Mouse (Mus musculus) forebrain, embryonic 15.5 days (tissue): ENCODE measurements at regions not wholly inside any gene's neighbourhood (a gene's known extent, or its start where the extent isn't known, plus 50 kb on each side); places are given as distances from the start of the nearest gene placed in this dataset.

Experiments
- ATAC-seq: fragments of 200-750 bp; cut with Nextera tagmentation; replicated peaks from 2 replicates; pipeline ENCODE4 v1.8.0; 2017; ENCODE audit warnings: mild to moderate bottlenecking, moderate TSS enrichment, moderate library complexity
- H3K27ac ChIP-seq: fragments of 300-500 bp; sonication (generic); replicated peaks from 2 replicates; pipeline ENCODE4 v1.5.1; 2015; ENCODE audit warnings: mild to moderate bottlenecking, inconsistent platforms
- H3K27me3 ChIP-seq: fragments of 300-500 bp; sonication (generic); 2 replicates; pipeline ENCODE4 v1.6.1; 2015; ENCODE audit warnings: inconsistent platforms
- H3K36me3 ChIP-seq: fragments of 300-500 bp; sonication (generic); 2 replicates; pipeline ENCODE4 v1.6.1; 2015; ENCODE audit warnings: mild to moderate bottlenecking, inconsistent platforms
- H3K4me1 ChIP-seq: fragments of 300-500 bp; sonication (generic); 2 replicates; pipeline ENCODE4 v1.6.1; 2015; ENCODE audit warnings: inconsistent platforms
- H3K4me2 ChIP-seq: fragments of 300-500 bp; sonication (generic); replicated peaks from 2 replicates; pipeline ENCODE4 v1.6.1; 2015; ENCODE audit warnings: mild to moderate bottlenecking, inconsistent platforms
- H3K4me3 ChIP-seq: fragments of 300-500 bp; sonication (generic); 2 replicates; pipeline ENCODE4 v1.5.1; 2015; ENCODE audit warnings: mild to moderate bottlenecking, inconsistent platforms
- H3K9ac ChIP-seq: fragments of 300-500 bp; sonication (generic); replicated peaks from 2 replicates; pipeline ENCODE4 v1.6.1; 2015; ENCODE audit warnings: mild to moderate bottlenecking, inconsistent platforms
- H3K9me3 ChIP-seq: fragments of 300-500 bp; sonication (generic); 2 replicates; pipeline ENCODE4 v1.6.1; 2016; ENCODE audit warnings: inconsistent platforms
- WGBS: fragments of 180-500 bp; shearing (Covaris S2); methylation state at CpG from one replicate; pipeline ENCODE4 v1.1.7; 2015; ENCODE audit warnings: mixed read lengths; 5-methylcytosine and 5-hydroxymethylcytosine counted together

DNA sequence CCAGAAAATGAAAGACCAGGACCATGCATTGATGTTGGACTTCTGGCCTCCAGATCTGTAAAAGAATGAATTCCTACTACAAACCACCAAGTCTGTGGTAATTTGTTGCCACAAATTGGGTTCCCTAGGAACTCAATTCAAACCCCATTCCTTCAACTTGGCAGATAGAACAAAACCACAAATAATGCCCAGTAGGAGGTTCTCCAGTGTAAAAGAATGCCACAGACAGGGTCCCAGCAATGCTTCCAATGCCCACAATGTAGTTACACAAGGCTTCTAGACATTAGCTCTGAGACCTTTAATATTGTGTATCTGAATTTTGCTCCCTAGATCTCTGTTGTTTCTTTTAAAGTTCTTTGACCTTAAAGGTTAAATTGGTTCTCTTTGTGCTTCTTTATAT is 278.2 kb upstream of the Pitx2 start:
- Histone ChIP-seq H3K36me3 (no peaks in the 10 kb centered on the region), H3K9me3 (no peaks in the 10 kb centered on the region), H3K4me2 (no peak overlapping the region), H3K27ac (no peak overlapping the region), H3K27me3 (no peaks in the 10 kb centered on the region), H3K4me1 (no peaks in the 10 kb centered on the region), H3K4me3 (no peak overlapping the region), H3K9ac (no peak overlapping the region)
- ATAC-seq = no peak

DNA sequence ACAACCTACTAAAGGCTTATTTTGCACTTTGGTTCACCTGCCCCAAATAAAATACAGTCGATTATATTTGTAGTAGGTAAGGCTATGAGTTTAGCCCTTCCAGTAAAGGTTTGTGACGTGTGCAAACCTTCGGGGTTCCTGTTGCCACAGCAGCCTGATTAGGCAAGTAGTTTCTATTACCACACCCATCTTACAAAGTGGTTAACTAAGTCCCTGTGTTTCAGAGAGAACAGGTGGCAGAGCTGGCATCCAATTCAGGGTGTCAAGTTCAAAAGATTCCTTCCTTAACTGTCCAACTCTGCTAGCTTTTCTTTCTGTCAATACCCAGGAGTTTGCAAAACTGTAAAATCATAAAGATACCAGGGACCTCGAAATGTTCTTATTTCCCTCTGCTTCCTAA is 277.5 kb upstream of the Pitx2 start:
- Histone ChIP-seq H3K27ac (no peak overlapping the region), H3K4me1 (no peaks in the 10 kb centered on the region), H3K9ac (no peak overlapping the region), H3K4me3 (no peak overlapping the region), H3K9me3 (no peaks in the 10 kb centered on the region), H3K36me3 (no peaks in the 10 kb centered on the region), H3K27me3 (no peaks in the 10 kb centered on the region), H3K4me2 (no peak overlapping the region)
- ATAC-seq = no peak
- WGBS = 82% methylated on average over 4 of the region's 4 CpGs

DNA sequence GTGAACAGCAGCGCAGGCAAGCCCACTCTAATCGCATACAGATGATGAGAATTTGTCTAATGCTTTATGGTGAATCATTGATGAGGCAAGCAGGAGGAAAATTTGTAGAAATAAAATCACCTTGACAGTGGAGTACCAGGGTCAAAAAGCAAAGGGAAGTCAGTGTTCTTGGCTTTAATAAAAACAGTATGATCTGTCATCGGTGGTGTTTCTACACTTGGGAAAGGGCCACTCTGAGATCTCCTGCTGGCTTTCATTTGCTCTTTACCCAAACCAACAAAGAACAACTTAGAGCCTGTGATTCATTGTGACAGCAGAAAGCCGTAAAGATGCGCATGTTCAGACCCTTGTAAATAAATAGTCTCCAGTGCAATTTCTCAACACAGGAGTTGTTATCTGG is 261.1 kb upstream of the Pitx2 start:
- no peaks in the 10 kb centered on the region for H3K36me3 ChIP-seq
- no peak overlapping the region for H3K4me2 ChIP-seq
- 90% methylated on average over 5 of the region's 5 CpGs for WGBS
- H3K4me1 ChIP-seq = no peaks in the 10 kb centered on the region
- H3K27me3 ChIP-seq = no peaks in the 10 kb centered on the region
- H3K4me3 ChIP-seq = no peak overlapping the region
- H3K27ac ChIP-seq = no peak overlapping the region
- ATAC-seq = no peak
- no peak overlapping the region for H3K9ac ChIP-seq
- H3K9me3 ChIP-seq = no peaks in the 10 kb centered on the region

DNA sequence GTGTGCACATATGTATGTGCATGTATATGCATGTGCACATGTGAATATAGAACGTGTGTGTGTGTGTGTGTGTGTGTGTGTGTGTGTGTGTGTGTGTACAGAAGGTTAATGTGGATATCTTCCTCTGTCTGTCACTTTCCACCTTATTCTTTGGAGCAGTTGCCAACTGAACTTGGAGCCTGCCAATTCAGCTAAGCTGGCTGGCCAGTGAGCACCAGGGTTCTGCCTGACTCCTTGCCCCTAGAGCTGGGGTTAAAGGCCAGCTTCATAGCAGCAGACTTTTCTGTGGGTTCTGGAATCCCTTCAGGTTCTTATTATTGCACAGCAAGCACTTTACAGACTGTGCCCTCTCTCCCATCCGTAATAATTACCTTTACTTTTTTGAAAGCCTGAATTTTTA is 258.5 kb upstream of the Pitx2 start:
- H3K4me2 ChIP-seq = no peak overlapping the region
- no peaks in the 10 kb centered on the region for H3K27me3 ChIP-seq
- no peak overlapping the region for H3K9ac ChIP-seq
- no peak for ATAC-seq
- no peaks in the 10 kb centered on the region for H3K4me1 ChIP-seq
- H3K27ac ChIP-seq = no peak overlapping the region
- 77% methylated on average over 2 of the region's 2 CpGs for WGBS
- H3K9me3 ChIP-seq = no peaks in the 10 kb centered on the region
- no peaks in the 10 kb centered on the region for H3K36me3 ChIP-seq
- H3K4me3 ChIP-seq = no peak overlapping the region

DNA sequence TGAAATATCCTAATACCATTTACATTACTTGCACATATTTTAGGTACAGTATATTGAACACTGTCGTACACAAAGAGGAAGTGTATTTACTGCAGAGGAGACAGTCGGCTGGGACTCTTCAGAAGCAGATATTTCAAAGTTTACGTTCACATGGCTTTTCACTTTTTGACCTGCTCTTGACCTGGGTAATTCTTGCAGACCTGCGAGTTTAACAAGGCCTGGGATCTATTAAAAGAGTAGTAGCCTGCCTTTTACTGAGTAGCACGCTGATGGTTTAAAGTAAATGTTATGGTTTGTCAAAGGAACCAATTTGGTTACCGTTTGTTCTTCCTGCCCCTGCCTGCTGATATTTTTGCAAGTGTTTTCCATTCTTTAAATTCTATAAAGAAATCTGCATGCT is 255.0 kb upstream of the Pitx2 start:
- 82% methylated on average over 6 of the region's 6 CpGs for WGBS
- no peak overlapping the region for H3K4me2 ChIP-seq

DNA sequence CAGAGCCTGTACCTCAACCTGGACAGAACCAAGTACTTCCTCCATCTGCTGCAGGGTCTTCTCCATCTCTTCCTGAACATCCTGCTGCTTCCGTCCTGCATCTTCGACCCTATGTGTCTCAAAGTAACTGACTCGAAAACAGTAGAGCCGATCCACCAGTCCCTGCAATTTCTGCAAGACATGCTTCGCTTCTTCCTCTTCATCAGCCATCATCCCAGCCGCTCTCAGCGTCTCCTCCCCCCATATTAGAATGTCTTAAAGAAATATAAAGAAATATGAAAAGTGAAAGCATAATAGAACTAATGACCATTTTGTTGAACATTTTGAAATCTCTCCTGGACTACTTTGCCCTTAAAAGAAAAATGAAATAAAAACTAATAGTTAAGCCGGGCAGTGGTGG is 244.8 kb upstream of the Pitx2 start:
- Histone ChIP-seq H3K9ac (no peak overlapping the region), H3K27ac (no peak overlapping the region), H3K4me1 (no peaks in the 10 kb centered on the region), H3K27me3 (no peaks in the 10 kb centered on the region), H3K9me3 (no peaks in the 10 kb centered on the region), H3K4me3 (no peak overlapping the region), H3K36me3 (no peaks in the 10 kb centered on the region), H3K4me2 (no peak overlapping the region)
- WGBS = 97% methylated on average over 8 of the region's 8 CpGs
- no peak for ATAC-seq

More for the DNA sequence above, 255.0 kb upstream of the Pitx2 start:
- Histone ChIP-seq H3K27me3 (no peaks in the 10 kb centered on the region), H3K4me1 (no peaks in the 10 kb centered on the region), H3K9me3 (no peaks in the 10 kb centered on the region), H3K36me3 (no peaks in the 10 kb centered on the region), H3K9ac (no peak overlapping the region), H3K27ac (no peak overlapping the region), H3K4me3 (no peak overlapping the region)
- ATAC-seq = no peak

DNA sequence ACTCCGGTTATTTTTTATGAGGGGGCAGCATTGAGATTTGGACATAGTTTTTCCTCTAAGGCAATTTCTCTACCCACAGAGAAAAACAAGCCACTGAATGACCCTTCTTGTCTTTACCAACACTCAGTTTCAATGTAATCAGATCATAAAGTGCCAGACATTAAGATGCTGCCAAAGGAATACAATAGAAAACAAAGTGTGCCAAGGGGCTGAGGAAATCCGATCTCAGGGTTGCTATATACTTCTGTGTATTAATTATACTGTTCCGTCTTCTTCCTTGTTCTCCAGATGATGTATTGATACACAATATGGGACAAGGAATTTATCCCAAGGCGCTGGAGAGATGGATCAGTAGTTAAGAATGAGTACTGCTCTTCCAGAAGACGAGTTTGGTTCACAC is 222.9 kb upstream of the Pitx2 start:
- no peak overlapping the region for H3K9ac ChIP-seq
- no peak for ATAC-seq
- H3K9me3 ChIP-seq = no peaks in the 10 kb centered on the region
- no peak overlapping the region for H3K27ac ChIP-seq
- H3K36me3 ChIP-seq = no peaks in the 10 kb centered on the region
- WGBS = 85% methylated on average over 5 of the region's 5 CpGs
- H3K4me2 ChIP-seq = no peak overlapping the region
- H3K4me3 ChIP-seq = no peak overlapping the region
- H3K4me1 ChIP-seq = no peaks in the 10 kb centered on the region
- no peaks in the 10 kb centered on the region for H3K27me3 ChIP-seq

DNA sequence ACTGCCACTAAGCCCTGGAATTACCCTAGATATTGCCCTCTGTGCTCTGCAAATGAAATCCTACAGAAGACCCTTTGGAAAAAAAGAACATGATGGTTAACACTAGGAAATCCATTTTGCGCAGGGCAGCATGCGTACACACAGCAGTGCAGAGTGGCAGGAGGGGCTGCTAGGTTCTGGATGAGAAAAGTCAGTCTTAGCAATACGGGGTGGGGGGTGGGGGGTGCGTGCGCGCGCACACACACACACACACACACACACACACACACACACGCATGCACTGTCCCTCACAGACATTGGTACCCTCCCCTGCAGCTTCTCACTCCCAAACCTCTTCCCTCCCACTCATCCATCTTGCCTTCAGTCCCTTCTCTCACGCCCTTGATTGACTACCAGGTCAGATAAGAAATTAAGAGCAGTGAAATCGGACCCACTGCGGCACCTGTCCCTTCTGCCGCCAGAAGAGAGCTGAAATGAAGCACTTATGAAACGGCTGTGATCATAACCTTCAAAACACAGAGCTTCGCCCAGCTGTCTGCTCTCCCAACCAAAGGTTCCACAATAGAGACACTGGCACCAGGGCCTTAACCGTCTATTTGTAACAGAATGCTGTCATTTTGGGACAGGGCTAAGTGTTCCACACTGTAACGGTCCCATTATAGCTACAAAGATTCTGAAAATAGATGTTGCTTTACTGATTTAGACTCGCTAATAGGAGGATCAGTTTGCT is 209.3 kb upstream of the Pitx2 start:
- no peak overlapping the region for H3K27ac ChIP-seq

DNA sequence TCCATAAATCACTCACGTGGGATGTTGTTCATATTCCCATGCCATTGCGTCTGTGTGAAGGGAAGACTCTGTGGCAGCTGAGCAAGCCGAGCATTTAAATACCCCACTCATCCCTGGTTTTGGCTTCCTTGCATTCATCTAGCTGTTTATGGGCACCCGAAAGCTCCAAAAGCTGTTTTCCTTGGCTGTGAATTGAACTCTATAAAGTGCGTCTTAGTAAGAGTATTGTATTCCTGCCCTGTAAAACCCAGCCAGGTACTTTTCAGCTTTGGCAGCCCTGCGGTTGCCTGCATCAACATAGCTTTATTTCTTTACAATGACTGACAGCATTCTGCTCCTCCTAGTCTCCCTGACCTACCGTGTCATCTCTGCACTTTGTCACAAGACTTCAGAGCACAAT is 196.8 kb upstream of the Pitx2 start:
- H3K9ac ChIP-seq = no peak overlapping the region
- H3K4me1 ChIP-seq = no peaks in the 10 kb centered on the region
- no peaks in the 10 kb centered on the region for H3K27me3 ChIP-seq
- no peak overlapping the region for H3K27ac ChIP-seq
- no peak overlapping the region for H3K4me3 ChIP-seq
- no peaks in the 10 kb centered on the region for H3K9me3 ChIP-seq
- 51% methylated on average over 7 of the region's 7 CpGs for WGBS
- no peak for ATAC-seq
- H3K36me3 ChIP-seq = no peaks in the 10 kb centered on the region
- H3K4me2 ChIP-seq = no peak overlapping the region

More for the DNA sequence above, 209.3 kb upstream of the Pitx2 start:
- Histone ChIP-seq H3K9ac (no peak overlapping the region), H3K27me3 (no peaks in the 10 kb centered on the region), H3K4me2 (no peak overlapping the region), H3K36me3 (no peaks in the 10 kb centered on the region), H3K9me3 (no peaks in the 10 kb centered on the region), H3K4me1 (no peaks in the 10 kb centered on the region), H3K4me3 (no peak overlapping the region)
- 79% methylated on average over 17 of the region's 17 CpGs for WGBS
- ATAC-seq = peak; percentile 53; the same call in 1 of the 2 replicates

DNA sequence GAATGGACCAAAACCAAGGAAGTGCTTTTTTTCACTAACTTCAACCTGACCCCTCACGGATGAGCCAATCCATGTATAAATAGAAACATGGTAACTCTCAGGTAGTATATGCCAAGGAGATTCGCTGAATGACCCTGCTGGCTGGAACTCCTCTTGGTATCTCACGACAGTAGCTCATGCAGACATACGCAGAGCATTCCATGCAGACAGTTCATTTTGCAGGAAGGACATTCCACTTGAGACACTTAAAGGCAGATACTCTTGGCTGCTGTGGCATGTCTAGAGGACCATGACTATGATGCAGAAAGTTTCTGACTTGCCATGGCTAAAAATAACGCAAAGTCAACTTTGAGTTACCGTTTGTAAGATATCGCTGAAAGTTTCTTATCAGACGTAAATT is 195.6 kb upstream of the Pitx2 start:
- no peak overlapping the region for H3K9ac ChIP-seq
- no peak overlapping the region for H3K4me2 ChIP-seq
- no peak overlapping the region for H3K4me3 ChIP-seq
- no peaks in the 10 kb centered on the region for H3K36me3 ChIP-seq
- ATAC-seq = no peak
- no peaks in the 10 kb centered on the region for H3K9me3 ChIP-seq
- no peak overlapping the region for H3K27ac ChIP-seq
- H3K27me3 ChIP-seq = no peaks in the 10 kb centered on the region
- H3K4me1 ChIP-seq = no peaks in the 10 kb centered on the region
- 95% methylated on average over 8 of the region's 8 CpGs for WGBS

DNA sequence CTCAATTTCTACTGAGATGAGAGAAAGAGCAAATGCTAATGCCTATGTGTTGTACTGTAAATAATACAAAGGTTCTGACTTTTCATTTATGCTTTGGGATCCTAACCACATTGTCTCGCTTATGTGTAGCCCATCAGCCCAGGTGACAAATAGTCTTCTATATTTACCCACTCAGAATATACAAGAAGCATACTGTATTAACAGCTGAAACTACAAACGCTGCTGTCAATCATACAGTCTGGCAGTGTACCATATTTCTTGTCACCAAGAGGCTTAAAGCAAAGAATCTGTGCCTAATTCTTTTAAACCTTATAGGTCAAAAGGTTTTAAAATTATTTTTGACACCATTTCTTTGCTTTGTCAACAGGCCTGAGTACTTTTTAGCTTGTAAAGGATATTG is 160.8 kb upstream of the Pitx2 start:
- Histone ChIP-seq H3K27ac (no peak overlapping the region), H3K27me3 (no peaks in the 10 kb centered on the region), H3K4me3 (no peak overlapping the region), H3K4me1 (no peaks in the 10 kb centered on the region), H3K4me2 (no peak overlapping the region), H3K36me3 (no peaks in the 10 kb centered on the region), H3K9ac (no peak overlapping the region), H3K9me3 (no peaks in the 10 kb centered on the region)
- ATAC-seq = no peak
- WGBS = 85% methylated on average over 2 of the region's 2 CpGs

DNA sequence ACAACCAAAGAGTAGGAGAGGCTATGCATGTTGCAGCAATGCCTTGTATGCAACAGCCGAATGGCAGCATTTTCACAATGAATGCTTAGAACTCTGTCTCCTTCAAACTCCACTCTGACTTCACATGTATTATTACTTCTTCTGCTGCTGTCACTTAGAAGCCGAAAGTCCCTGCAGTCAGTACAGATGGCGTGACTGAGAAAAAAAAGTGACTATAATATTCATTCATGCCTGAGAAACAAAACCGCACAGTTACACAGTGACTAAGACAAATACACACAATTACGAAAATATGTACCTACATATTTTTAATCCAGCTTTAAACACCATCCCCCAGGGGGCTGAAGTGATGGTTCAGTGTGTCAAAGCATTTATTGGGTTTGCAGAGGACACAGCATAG is 154.8 kb upstream of the Pitx2 start:
- no peak overlapping the region for H3K4me3 ChIP-seq
- WGBS = 89% methylated on average over 5 of the region's 5 CpGs
- H3K9ac ChIP-seq = no peak overlapping the region
- no peak for ATAC-seq
- H3K36me3 ChIP-seq = no peaks in the 10 kb centered on the region
- H3K27ac ChIP-seq = no peak overlapping the region
- H3K9me3 ChIP-seq = no peaks in the 10 kb centered on the region
- H3K4me2 ChIP-seq = no peak overlapping the region
- no peaks in the 10 kb centered on the region for H3K4me1 ChIP-seq
- no peaks in the 10 kb centered on the region for H3K27me3 ChIP-seq

DNA sequence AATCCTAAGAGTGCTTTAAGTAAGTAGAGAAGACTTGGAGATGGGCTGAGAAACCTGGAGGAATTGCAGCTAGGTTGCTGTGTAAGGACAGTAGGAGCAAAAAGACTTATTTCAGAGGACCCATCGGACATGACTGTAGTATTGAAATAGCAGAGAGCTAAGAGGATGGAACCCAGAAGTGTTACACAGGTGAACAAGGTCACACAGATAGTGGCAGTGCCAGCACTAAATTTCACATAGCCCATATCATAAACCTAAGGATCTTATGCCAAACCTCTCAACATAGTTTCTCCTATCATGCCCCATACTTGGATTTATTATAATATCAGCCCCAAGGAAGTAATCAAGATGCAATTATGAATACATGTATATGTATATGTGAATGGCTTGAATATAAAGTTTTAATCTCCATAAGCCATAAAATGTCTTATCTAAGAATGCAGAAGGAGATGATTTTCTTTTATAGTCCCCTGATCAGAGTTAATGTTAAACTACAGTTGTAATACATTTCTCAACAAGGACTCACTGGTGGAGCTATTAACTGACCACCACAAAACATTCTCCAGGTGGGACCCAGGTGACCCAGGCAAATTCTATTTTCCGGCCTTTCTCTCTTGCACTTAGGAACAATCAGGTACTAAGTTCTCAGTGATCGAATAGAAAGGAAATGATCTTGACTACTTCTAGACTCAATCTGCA is 149.6 kb upstream of the Pitx2 start:
- H3K4me2 ChIP-seq = no peak overlapping the region
- no peaks in the 10 kb centered on the region for H3K9me3 ChIP-seq
- no peaks in the 10 kb centered on the region for H3K36me3 ChIP-seq
- no peaks in the 10 kb centered on the region for H3K4me1 ChIP-seq
- no peak overlapping the region for H3K9ac ChIP-seq
- ATAC-seq = no peak
- no peak overlapping the region for H3K27ac ChIP-seq
- no peaks in the 10 kb centered on the region for H3K27me3 ChIP-seq
- no peak overlapping the region for H3K4me3 ChIP-seq
- WGBS = 96% methylated on average over 3 of the region's 3 CpGs
